Mouse (Mus musculus): ENCODE measurements around the gene Mapk6. TPM values are rescaled to one million over a fixed set of nuclear protein-coding genes. Genes with fewer than 3 reads are reported as not detected.

The Mapk6 gene
- polyA plus RNA-seq, 1 experiment from 2014 or later, result 217 TPM

DNA sequence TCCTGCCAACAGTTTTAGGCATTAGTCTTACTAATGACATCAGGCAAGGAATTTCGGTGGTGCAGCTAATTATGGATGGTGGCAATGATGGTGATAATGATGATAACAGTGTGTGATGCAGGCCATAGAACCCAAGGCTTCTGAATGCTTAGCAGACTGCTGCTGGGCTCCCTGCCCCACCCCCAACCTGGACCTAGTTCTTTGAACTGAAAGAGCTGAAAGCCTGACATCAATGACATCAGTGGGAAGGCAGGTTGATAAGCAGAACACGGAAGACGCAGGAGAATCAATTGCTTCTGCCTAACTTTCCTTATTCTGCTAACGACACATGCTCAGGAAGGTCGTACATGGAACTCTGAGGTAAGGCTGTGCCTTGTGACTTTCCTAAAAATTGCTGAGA, 3.4 kb upstream of the Mapk6 start:
- Histone ChIP-seq H3K9me3 (ENCODE audit: control insufficient read depth, low read length) (no peaks in the 10 kb centered on the region), H3K4me2 (replicated peaks; ENCODE audit: low read depth, low read length) (no peak overlapping the region), H3K36me3 (ENCODE audit: control insufficient read depth, insufficient read depth, low read length) (no peaks in the 10 kb centered on the region), H3K27me3 (ENCODE audit: control insufficient read depth, insufficient read depth, low read length) (no peaks in the 10 kb centered on the region), H3K4me1 (replicated peaks; ENCODE audit: control insufficient read depth, insufficient read depth, low read length) (no peaks in the 10 kb centered on the region; the same call in 1 of the 2 replicates), H3K4me3 (ENCODE audit: low read depth, low read length) (no peak overlapping the region), H3K27ac (ENCODE audit: low read depth, low read length) (no peak overlapping the region), H3K9ac (ENCODE audit: low read depth, low read length) (no peak overlapping the region)
- ATAC-seq (ENCODE audit: low FRiP score) (no peak), DNase-seq (ENCODE audit: low spot score) (no peak)
- 78% methylated on average over 5 of the region's 5 CpGs for WGBS

DNA sequence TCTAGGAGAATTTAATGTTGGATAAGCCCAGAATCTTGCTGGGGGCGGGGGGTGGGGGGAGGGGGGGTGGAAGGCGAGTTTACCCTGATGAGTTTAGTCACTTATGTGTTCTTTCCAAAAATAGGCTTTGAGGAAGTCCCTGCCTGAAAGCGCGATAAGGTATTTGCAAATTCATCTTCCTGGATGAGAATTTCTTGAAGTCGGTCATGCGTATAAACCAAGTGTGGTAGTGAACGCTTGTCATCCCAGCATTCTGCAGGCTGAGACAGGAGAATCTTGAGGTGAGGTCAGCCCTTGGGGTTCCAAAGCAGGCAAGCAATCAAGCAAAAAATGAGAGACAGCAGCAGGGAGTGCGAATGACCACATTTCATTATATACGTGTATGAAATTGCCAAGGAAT, 1.8 kb upstream of the Mapk6 start:
- Histone ChIP-seq H3K9ac (ENCODE audit: low read depth, low read length) (no peak overlapping the region), H3K36me3 (ENCODE audit: control insufficient read depth, insufficient read depth, low read length) (no peaks in the 10 kb centered on the region), H3K9me3 (ENCODE audit: control insufficient read depth, low read length) (no peaks in the 10 kb centered on the region), H3K27ac (ENCODE audit: low read depth, low read length) (no peak overlapping the region), H3K4me1 (replicated peaks; ENCODE audit: control insufficient read depth, insufficient read depth, low read length) (no peaks in the 10 kb centered on the region; the same call in 1 of the 2 replicates), H3K27me3 (ENCODE audit: control insufficient read depth, insufficient read depth, low read length) (no peaks in the 10 kb centered on the region), H3K4me3 (ENCODE audit: low read depth, low read length) (no peak overlapping the region), H3K4me2 (replicated peaks; ENCODE audit: low read depth, low read length) (no peak overlapping the region)
- no peak for DNase-seq (ENCODE audit: low spot score)
- WGBS, result 87% methylated on average over 9 of the region's 9 CpGs
- no peak for ATAC-seq (ENCODE audit: low FRiP score)

DNA sequence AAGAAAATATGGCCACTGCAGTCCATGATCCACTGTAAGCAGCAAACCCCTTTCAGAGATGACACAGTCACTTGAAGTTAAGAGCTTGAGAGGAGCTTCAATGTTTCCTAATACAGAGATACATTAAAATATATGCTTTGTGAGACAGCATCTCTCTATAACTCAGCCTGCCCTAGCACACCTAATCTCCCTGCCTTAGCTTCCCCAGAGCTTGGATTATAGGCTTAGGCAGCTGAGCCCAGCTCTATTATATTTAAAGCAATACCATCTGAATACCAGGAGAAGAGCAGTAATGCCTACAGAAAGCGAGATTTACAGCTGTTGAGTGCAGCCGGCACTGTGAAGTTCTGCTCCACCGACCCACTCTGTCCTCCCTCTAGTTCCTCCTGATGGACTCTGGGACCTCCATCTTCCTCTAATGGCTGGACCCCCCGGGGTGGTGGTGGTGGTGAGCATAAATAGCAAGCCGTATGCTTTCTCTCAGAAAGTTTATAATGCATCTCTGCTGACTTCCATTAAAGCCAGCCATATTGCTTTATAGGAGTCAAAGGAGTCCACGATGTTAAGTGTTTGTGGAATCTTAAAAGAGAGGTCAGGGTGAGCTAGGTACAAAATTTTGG, 1.2 kb upstream of the Mapk6 start:
- Histone ChIP-seq H3K36me3 (ENCODE audit: control insufficient read depth, insufficient read depth, low read length) (no peaks in the 10 kb centered on the region), H3K27me3 (ENCODE audit: control insufficient read depth, insufficient read depth, low read length) (no peaks in the 10 kb centered on the region), H3K9me3 (ENCODE audit: control insufficient read depth, low read length) (no peaks in the 10 kb centered on the region), H3K4me1 (replicated peaks; ENCODE audit: control insufficient read depth, insufficient read depth, low read length) (no peaks in the 10 kb centered on the region; the same call in 1 of the 2 replicates), H3K4me2 (replicated peaks; ENCODE audit: low read depth, low read length) (no peak overlapping the region), H3K4me3 (ENCODE audit: low read depth, low read length) (no peak overlapping the region), H3K27ac (ENCODE audit: low read depth, low read length) (no peak overlapping the region), H3K9ac (ENCODE audit: low read depth, low read length) (no peak overlapping the region)
- ATAC-seq (ENCODE audit: low FRiP score) (no peak), DNase-seq (ENCODE audit: low spot score) (no peak)
- 79% methylated on average over 6 of the region's 6 CpGs for WGBS

DNA sequence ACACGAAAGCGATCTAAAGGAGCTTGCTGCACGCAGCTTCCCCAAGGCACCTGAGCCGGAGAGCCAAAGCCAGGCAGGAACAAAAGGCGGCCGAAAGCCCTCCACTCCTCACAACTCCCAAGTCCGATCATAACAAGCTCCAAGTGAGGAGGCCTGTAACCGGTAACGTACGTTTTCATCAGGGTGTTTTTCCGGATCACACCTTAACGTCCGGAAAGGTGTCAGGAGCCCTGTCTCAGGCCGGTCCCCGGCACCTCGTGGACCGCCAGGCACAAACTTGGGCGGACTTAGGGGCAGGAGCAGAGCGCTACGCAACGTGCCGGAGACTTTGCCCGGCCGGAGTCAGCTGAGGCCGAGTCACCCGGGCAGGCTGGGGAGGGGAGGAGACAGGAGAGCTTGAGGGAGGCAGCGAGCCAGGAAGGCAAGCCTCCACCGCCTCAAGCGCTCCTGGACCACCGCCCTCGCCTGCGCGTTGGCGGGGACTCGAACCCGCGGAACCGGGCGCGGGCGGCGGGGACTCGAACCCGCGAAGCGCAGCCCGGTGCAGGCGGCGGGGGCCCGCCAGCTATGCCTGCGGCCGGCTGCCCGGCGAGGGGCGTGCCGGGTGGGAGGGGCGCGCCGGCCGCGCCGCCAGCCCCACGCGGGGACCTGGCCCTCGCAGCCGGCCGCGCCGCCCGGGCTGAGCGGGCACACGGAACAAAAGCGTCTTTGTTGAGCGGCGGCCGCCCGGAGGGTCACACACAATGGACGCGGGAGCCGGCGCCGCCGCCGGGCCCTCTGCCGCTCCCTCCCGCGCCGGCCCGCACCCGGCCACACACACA, 564 bp downstream of the Mapk6 start:
- H3K27me3 ChIP-seq (ENCODE audit: control insufficient read depth, insufficient read depth, low read length), result no peaks in the 10 kb centered on the region
- no peaks in the 10 kb centered on the region; the same call in 1 of the 2 replicates for H3K4me1 ChIP-seq (replicated peaks; ENCODE audit: control insufficient read depth, insufficient read depth, low read length)
- peak overlapping the region; percentile 83 for H3K4me2 ChIP-seq (replicated peaks; ENCODE audit: low read depth, low read length)
- H3K4me3 ChIP-seq (ENCODE audit: low read depth, low read length), result peak overlapping the region; percentile 77
- no peaks in the 10 kb centered on the region for H3K9me3 ChIP-seq (ENCODE audit: control insufficient read depth, low read length)
- WGBS, result under 1% methylated on average over 59 of the region's 90 CpGs
- H3K36me3 ChIP-seq (ENCODE audit: control insufficient read depth, insufficient read depth, low read length), result no peaks in the 10 kb centered on the region
- DNase-seq (ENCODE audit: low spot score) (peak; percentile 72), ATAC-seq (ENCODE audit: low FRiP score) (peak; percentile 93)
- H3K27ac ChIP-seq (ENCODE audit: low read depth, low read length), result peak overlapping the region; percentile 100
- peak overlapping the region; percentile 84 for H3K9ac ChIP-seq (ENCODE audit: low read depth, low read length)

DNA sequence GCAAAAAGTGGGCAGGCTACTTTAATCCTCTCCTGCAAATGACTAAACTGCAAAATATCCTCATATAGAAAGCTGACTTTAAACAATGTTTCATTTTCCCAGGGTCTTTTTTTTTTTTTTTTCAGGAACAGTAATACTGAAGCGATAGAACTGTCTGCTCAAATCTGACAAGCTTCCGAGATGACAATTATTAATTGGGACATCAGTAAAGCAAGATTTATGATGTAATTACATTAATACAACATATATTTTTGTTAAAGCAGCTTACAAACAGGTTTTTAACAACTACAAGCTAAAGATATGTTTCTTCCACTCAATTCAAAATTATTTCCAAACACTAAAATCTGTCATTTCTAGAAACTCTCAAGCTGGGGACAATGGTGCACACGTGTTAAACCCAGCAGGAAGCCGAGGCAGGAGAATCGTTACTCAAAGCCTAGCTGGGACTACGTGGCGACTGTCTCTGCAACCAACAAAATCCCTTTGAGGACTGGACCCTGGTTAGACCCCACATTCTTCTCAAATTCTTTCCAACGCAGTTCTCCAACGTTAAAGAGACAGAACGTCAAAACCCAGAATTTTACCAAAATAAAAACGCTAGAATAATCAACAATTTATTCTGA, 1.5 kb downstream of the Mapk6 start:
- WGBS, result 4% methylated on average over 11 of the region's 11 CpGs
- peak; percentile 54 for DNase-seq (ENCODE audit: low spot score)
- Histone ChIP-seq H3K4me1 (replicated peaks; ENCODE audit: control insufficient read depth, insufficient read depth, low read length) (no peaks in the 10 kb centered on the region; the same call in 1 of the 2 replicates), H3K9me3 (ENCODE audit: control insufficient read depth, low read length) (no peaks in the 10 kb centered on the region), H3K4me2 (replicated peaks; ENCODE audit: low read depth, low read length) (peak overlapping the region; percentile 83), H3K27me3 (ENCODE audit: control insufficient read depth, insufficient read depth, low read length) (no peaks in the 10 kb centered on the region), H3K27ac (ENCODE audit: low read depth, low read length) (0 out of 2 replicates have a peak overlapping the region, but pooled peaks have one; percentile 100), H3K9ac (ENCODE audit: low read depth, low read length) (peak overlapping the region; percentile 84), H3K36me3 (ENCODE audit: control insufficient read depth, insufficient read depth, low read length) (no peaks in the 10 kb centered on the region), H3K4me3 (ENCODE audit: low read depth, low read length) (peak overlapping the region; percentile 77)
- ATAC-seq (ENCODE audit: low FRiP score), result no peak

DNA sequence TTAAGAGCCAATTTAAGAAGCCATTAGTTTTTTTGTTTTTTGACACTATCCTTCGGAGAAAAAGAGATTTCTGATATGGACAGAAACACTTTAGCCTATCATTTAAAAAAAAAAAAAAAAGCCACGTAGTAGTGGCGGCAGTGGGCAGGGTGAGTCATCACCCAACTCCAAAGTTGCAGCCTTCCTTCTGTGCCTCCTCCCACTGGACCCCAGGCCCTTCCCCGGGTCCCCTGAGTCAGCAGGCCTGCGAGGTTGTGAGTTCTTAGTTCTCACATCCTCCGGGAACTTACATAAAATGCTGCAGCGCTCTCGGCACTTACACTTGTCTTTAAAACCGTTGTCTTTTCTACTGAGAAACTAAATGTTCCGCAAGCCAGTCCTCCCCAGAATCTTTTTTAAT, 2.0 kb downstream of the Mapk6 start:
- Histone ChIP-seq H3K4me1 (replicated peaks; ENCODE audit: control insufficient read depth, insufficient read depth, low read length) (no peaks in the 10 kb centered on the region; the same call in 1 of the 2 replicates), H3K4me3 (ENCODE audit: low read depth, low read length) (peak overlapping the region; percentile 77), H3K4me2 (replicated peaks; ENCODE audit: low read depth, low read length) (peak overlapping the region; percentile 83), H3K9me3 (ENCODE audit: control insufficient read depth, low read length) (no peaks in the 10 kb centered on the region), H3K27ac (ENCODE audit: low read depth, low read length) (no peak overlapping the region), H3K9ac (ENCODE audit: low read depth, low read length) (peak overlapping the region; percentile 27; the same call in 1 of the 2 replicates), H3K36me3 (ENCODE audit: control insufficient read depth, insufficient read depth, low read length) (no peaks in the 10 kb centered on the region), H3K27me3 (ENCODE audit: control insufficient read depth, insufficient read depth, low read length) (no peaks in the 10 kb centered on the region)
- ATAC-seq (ENCODE audit: low FRiP score) (no peak), DNase-seq (ENCODE audit: low spot score) (peak; percentile 36)
- 13% methylated on average over 10 of the region's 10 CpGs for WGBS

DNA sequence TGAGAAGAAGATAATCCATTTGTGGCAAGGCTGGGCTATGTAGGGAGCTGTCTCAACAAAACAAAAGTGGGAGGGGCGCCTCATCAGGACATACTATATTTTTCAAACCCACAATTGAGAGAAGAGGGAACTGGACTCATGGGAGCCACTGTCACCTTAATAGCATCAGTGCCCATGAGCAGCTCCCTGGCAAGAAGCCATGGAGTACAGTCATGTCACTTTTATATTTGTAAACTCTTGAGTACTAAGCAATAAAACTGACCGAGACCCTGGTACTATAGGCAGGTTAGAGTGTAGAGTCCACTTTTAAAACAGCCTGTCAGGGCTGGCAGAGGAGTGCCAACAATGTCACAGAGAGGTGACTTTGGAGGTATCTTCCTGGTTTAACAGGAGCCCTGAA, 3.7 kb downstream of the Mapk6 start:
- ATAC-seq (ENCODE audit: low FRiP score), result no peak
- no peak overlapping the region for H3K9ac ChIP-seq (ENCODE audit: low read depth, low read length)
- WGBS, result 91% methylated on average over 2 of the region's 2 CpGs

DNA sequence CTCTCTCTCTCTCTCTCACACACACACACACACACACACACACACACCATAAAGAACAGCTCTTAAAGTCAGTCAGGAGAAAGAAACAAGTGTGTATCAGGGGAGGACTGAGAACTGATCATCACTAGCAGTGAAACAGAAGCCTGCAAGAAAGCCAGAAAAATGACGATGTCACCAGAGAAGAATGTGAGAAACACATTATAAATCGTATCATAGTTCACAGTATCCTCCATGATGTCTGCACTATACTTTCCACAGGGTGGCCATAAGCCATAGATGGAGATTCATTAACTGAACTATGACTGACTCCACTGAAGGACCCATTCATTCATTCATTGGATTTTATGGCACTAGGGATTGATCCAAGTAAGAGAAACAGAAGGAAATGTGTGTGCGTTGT, 6.3 kb downstream of the Mapk6 start:
- 71% methylated on average over 3 of the region's 3 CpGs for WGBS
- Histone ChIP-seq H3K4me3 (ENCODE audit: low read depth, low read length) (no peak overlapping the region), H3K4me2 (replicated peaks; ENCODE audit: low read depth, low read length) (no peak overlapping the region), H3K9ac (ENCODE audit: low read depth, low read length) (no peak overlapping the region), H3K4me1 (replicated peaks; ENCODE audit: control insufficient read depth, insufficient read depth, low read length) (no peaks in the 10 kb centered on the region; the same call in 1 of the 2 replicates), H3K27me3 (ENCODE audit: control insufficient read depth, insufficient read depth, low read length) (no peaks in the 10 kb centered on the region), H3K27ac (ENCODE audit: low read depth, low read length) (no peak overlapping the region), H3K36me3 (ENCODE audit: control insufficient read depth, insufficient read depth, low read length) (no peaks in the 10 kb centered on the region), H3K9me3 (ENCODE audit: control insufficient read depth, low read length) (no peaks in the 10 kb centered on the region)
- no peak for ATAC-seq (ENCODE audit: low FRiP score)
- no peak for DNase-seq (ENCODE audit: low spot score)

More for the DNA sequence above, 3.7 kb downstream of the Mapk6 start:
- Histone ChIP-seq H3K4me3 (ENCODE audit: low read depth, low read length) (no peak overlapping the region), H3K27ac (ENCODE audit: low read depth, low read length) (no peak overlapping the region), H3K36me3 (ENCODE audit: control insufficient read depth, insufficient read depth, low read length) (no peaks in the 10 kb centered on the region), H3K4me1 (replicated peaks; ENCODE audit: control insufficient read depth, insufficient read depth, low read length) (no peaks in the 10 kb centered on the region; the same call in 1 of the 2 replicates), H3K4me2 (replicated peaks; ENCODE audit: low read depth, low read length) (no peak overlapping the region), H3K27me3 (ENCODE audit: control insufficient read depth, insufficient read depth, low read length) (no peaks in the 10 kb centered on the region), H3K9me3 (ENCODE audit: control insufficient read depth, low read length) (no peaks in the 10 kb centered on the region)
- no peak for DNase-seq (ENCODE audit: low spot score)
